Mouse (Mus musculus) lung, adult 2 months (tissue): ENCODE results near the gene Snx11.

Source experiments
- CTCF ChIP-seq: fragments of 200-500 bp; IDR thresholded peaks from 2 replicates; pipeline ENCODE4 v1.5.1; 2011; ENCODE audit warnings: mild to moderate bottlenecking, low read length, control low read depth; ENCODE audit not compliant: insufficient read depth
- POLR2A ChIP-seq: fragments of 200-500 bp; IDR thresholded peaks from 2 replicates; pipeline ENCODE4 v1.6.1; 2011; ENCODE audit warnings: low read depth, mild to moderate bottlenecking, control low read depth, low read length, borderline replicate concordance; ENCODE audit errors: extremely low read depth

DNA sequence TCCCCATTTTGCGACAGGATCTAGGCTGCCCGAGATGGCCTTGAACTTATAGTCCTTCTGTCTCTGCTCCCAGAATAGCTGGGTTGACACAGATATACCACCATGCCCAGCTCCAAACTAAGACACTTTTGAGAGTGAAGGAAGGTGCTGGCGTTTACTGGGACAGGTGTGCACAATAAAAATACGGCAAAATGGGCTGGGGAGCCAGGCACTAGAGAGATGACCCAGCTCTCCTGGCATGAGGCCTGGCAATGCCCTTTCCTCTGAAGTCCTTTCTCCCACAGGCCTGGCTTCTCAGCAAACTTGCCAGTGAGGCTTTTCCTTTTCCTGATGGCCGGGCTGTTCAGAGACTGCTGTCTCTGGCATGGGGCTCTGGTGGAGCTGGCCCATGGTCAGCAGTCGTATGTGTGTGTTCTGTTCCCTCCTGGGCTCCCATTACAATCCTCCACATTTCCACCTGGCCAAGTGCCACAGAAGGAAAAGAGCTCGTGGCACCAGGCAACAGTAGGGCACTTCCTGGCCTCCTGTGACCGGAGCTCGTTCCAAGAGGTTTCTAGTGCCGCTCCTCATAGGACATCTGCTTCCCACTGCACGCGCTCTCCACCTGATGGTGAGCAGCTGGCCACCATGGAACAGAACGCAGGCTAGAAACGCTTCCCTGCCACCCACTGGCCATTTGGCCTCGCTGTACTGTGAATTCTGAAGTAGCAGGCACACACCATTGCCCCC, 14.5 kb downstream of the Snx11 start:
- 0 out of 2 replicates have a peak, but pooled peaks have one; percentile 4 for TF ChIP-seq CTCF
- no peak; the same call in 1 of the 2 replicates for TF ChIP-seq POLR2A
